Mouse (Mus musculus): ENCODE measurements around the gene Wbp4. TPM values are rescaled to one million over a fixed set of nuclear protein-coding genes. Genes with fewer than 3 reads are reported as not detected.
"Not testable (repeated sequence)": the region's sequence is repeated elsewhere in the genome, so short reads cannot be mapped to it uniquely, and the experiment has no call there.

Gene Wbp4
- total RNA-seq (2022), result 10 to 100 TPM; 34.7 to 40.1 (median 36.8) TPM

GRCm38 (mm10) chr14:79481339-79482151 lies at the start of gene Wbp4:
Gene Wbp4, minus strand, starts transcription at chr14:79481520.
- peak; percentile 92 for DNase-seq

DNA sequence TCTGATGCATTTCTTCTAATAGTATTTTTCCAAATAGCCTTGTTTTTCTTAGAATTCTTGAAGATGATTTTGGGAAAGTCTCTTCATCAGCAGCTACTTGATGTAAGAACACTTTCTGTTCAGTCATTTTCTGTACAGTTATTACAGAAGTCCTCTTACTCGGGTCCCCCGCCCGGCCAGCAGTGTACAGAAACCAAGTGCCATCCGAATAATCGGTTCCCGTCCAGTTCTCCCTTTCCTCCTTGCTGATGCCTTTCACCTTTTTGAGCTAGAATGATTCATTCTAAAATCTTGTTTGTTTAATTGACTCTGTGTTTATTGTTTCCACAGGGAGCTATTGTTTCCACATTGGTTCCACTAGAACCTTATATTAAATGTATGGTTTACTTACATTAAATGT lies 49.4 kb upstream of the Wbp4 start:
- no peak for DNase-seq

- no peak for DNase-seq
Measured at GRCm38 (mm10) chr14:79529581-79530554, 48.5 kb upstream of the Wbp4 start.

GRCm38 (mm10) chr14:79527704-79528103 lies 46.4 kb upstream of the Wbp4 start:
- no peak for DNase-seq

GRCm38 (mm10) chr14:79526106-79526505 lies 44.8 kb upstream of the Wbp4 start:
- DNase-seq, result not testable (repeated sequence)

- DNase-seq, result no peak
Measured at GRCm38 (mm10) chr14:79522387-79522786, 41.1 kb upstream of the Wbp4 start.

DNA sequence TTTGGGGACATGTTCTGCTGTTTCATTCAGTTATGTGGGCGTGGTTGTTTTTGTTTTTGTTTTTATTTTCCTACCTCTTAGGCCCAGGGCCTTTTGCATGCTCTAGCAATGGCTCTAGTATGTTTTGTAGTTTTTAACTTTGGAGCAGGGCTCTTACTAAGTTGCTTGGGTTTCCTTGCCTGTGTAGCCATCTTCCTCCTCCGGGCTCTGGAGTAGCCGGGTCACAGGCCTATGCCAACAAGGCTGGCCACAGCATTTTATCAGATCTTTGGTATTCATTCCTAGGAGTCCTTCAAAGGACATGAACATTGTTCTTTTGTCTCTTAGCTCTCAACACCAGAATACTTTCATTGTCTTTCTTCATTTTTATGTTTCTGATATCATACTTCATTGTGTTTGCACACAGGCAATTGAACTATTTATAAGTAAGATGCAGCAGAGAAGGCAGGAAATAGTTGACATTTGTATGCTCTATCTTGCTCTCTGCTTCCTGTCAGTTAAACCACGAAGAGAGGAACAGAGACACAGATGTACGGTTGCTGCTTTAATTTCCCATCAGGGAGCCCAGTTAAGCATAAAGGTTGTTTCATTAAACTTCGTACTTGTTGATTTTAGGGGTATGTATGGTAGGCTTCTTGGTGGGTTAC lies 40.3 kb upstream of the Wbp4 start:
- no peak for DNase-seq

DNA sequence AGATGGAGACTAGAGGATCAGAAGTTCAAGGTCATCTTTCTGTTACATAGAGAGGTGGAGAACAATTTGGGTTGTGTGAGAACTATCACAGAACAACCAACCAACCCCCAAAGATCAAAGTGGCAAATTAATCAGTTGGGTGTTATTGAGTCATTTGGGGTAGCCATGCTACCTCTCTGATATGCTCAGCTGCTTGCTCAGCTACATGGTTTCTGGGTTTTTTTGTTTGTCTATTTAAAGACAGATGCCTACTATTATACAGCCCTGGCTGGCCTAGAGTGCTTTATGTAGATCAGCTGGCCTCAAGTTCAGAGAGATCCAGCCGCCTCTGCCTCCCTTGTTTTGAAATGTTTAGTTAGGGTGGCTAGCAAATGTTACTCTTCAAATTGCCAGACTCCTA lies 39.7 kb upstream of the Wbp4 start:
- no peak for DNase-seq

DNA sequence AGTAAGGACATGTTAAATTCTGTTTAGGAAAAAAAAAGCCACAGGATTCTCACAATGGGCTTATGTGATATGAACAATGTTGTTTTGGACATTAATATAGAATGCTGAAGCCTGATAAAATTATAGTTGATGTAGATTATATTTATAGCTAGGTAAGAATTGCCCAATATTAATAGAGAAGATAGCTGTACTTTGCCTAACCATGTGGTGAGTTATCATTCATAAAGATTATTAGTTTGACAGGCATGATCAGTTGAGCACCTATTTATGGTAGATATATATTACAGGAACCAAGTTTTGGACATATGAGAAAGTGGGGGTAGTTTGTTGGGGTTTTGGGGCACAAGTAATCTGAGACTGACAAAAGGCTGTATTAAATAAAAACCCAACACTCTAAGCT lies 39.3 kb upstream of the Wbp4 start:
- DNase-seq, result no peak

- DNase-seq, result no peak
Measured at GRCm38 (mm10) chr14:79519663-79519975, 38.3 kb upstream of the Wbp4 start.

- no peak for DNase-seq
Measured at GRCm38 (mm10) chr14:79518761-79519662, 37.7 kb upstream of the Wbp4 start.

GRCm38 (mm10) chr14:79518123-79518522 lies 36.8 kb upstream of the Wbp4 start:
- no peak for DNase-seq

- DNase-seq, result no peak
Measured at GRCm38 (mm10) chr14:79517185-79517740, 35.9 kb upstream of the Wbp4 start.

DNA sequence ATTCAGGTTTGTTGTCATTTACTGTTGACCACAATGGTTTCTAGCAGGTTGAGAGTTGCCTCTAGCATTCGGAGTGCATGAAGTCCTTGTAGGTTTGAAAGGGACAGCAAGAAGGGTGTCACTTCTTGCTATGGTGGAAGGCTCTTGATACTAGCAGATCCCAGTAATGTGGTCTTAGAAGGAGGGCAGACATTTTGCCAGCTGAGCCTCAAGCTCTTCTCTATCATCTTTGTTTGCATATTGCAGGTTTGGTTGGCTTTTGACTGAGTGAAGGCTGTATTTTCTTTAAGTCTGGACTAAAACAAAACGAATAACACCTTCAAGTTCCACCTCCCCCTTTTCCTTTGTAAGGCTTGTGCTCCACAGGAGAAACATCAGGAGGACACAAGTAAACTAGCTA lies 35.4 kb upstream of the Wbp4 start:
- no peak for DNase-seq

DNA sequence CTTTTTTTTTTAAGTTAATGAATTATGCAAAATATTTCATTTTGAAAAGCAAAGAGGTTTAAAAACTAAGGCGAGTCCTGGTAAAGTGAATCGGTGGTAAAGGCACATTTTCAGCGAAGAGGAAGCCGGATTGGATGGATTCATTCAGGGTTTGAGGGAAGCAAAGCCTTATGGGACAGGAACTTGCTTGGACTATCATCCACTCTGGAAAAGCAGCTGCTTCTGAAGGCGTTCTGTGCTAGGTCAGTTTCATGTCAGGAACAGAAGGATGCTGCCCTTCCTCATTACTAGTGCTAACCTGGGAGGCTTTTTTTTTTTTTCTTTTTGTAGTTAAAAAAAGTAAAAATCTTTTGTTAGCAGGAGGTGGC lies 34.9 kb upstream of the Wbp4 start:
- DNase-seq, result no peak

DNA sequence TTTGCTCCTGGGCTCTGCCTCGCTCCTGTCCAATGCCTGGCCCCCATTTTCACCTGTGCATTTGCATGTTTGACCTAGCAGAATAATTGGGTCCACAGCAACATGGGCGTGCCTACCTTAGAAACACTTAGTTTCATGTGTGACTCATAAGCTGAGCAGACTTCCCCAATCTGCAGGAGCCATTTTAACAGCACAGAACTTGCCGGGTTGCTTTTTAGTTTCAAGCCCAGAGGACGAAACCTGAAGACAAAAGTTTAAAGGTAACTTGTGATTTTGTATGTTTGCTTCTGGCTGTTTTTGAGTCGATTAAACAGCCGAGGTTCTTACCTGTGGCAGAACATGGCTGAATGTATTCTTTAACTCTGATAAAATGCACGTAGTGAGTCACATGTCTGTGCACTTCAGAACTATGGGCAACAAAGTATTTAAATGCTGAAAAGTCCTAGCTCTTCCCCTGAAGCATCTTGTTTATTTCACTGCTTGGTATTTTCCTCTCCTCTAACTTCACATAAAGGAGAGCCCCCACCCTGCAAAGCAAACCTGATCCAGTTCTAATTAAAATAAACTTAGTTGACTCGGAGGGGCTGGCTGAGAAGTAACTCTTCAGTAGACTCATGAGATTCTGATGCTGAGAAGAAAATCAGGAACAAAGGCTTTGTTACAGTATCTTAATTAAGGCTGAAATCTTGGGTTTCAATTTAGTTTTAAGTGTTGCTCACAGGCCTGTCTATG lies 34.4 kb upstream of the Wbp4 start:
- DNase-seq, result no peak

DNA sequence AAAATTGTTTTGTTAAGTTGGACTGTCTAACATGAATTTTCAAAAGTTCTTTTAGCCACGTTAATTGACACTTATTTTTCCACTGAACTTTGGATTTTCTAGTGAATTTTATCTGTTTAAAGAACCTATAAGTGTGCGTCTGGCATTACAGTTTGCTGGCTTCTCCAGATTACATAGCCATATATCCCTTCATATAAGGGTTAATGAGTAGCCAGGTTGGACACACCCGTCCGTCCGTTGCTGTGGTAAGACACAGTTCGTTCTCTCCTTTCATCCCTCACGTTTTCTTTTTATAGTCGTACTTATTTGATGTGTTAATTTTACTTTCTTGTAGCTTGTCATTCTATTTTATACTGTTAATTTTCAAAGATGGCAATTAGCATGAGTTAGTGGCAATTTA lies 33.8 kb upstream of the Wbp4 start:
- DNase-seq, result no peak

DNA sequence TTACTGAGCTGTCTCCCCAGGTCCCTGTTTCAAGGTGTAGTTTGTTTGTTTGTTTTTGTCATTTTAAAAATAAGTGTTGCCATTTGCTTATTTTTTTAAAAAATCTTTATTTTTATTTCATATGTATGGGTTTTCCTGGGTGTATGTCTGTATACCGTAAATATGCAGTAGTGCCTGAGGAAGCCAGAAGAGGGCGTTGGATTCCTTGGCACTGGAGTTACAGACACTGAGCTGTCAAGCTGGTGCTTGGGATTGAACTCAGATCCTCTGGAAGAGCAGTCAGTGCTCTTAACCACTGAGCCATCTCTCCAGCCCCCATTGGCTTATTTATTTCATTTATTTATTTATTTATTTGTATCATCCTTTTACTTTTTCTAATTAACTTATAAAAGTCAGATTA lies 32.6 kb upstream of the Wbp4 start:
- no peak for DNase-seq

GRCm38 (mm10) chr14:79511521-79511920 lies 30.2 kb upstream of the Wbp4 start:
- DNase-seq, result no peak

DNA sequence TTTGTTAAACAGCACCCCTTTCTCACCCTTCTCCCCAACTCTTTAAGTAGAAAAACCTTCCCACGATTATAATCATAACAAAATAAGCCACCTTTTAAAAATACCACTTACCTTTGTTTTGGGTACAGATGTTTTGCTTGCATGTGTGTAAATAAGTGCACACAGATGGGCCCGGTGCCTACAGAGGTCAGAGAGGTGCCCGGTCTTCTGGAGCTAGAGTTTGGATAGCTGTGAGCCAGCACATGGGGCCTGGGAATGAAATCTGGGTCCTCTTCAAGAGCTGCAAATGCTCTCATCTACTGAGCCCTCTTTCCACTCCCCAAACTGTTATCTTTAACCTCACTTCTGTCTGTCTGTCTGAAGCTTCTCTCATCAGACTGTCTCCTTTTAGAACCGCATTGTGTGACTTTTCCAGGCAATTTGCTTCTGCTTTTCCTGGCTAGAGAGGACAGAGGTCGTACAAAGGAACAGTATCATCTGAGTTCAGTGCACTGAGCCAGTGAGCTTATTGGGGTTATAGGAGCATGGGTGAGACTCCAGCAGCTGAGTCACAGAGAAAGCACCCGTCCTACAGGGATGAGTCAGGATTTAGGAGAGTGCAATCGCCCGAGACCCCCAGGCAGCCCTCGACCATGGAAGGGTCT lies 27.5 kb upstream of the Wbp4 start:
- DNase-seq, result no peak

- no peak for DNase-seq
Measured at GRCm38 (mm10) chr14:79507846-79508245, 26.5 kb upstream of the Wbp4 start.
